Comparison of ENCODE assay signal across 9 mouse cellular contexts in the genomic region with DNA sequence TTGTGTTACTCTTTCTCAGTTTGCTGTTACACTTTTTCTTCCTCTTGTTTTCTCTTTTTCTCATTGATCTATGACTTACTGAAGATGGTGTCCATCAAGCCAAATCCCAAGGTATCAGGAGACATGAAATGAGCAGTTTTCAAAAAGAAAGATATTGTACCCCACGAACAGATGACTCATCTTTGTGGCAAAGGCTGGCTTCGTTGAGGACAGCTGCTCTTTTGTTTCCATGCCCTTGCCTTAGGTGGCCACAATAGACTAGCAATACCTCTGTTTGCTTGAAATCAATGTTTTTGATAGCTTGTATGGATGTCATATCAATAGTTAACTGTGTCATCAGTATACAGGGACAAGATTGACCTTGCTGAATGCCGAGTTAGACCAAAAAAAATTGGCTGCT.
"Had no signal": no experiment of that assay in that cellular context is flagged by ENCODE, and none has a peak within 500 bp of the region (broad histone marks: within the 10 kb centered on the region; RNA-seq: fewer than 3 reads in every experiment).

No protein-coding gene starts in this region.

- DNase-seq: kidney, adult 18-20 months; kidney, adult 9 months; kidney, postnatal 14 days; kidney, postnatal 4 days; liver, postnatal 0 days; lung, embryonic 14.5 days; thymus, postnatal 25 days had no signal

- ATAC-seq: liver, postnatal 0 days; lung, postnatal 0 days; midbrain, embryonic 15.5 days had no signal
